Mouse (Mus musculus) thymus, postnatal 0 days (tissue): ENCODE results near the gene Olfr1049. TPM values are rescaled to one million over a fixed set of nuclear protein-coding genes. Genes with fewer than 3 reads are reported as not detected.
"Not testable (repeated sequence)": the region's sequence is repeated elsewhere in the genome, so short reads cannot be mapped to it uniquely, and the experiment has no call there.

Experiments used
- DNase-seq: peaks from one replicate; pipeline ENCODE4 v3.0.0-alpha.2; 2015; ENCODE audit warnings: low spot score
- polyA plus RNA-seq: library from polyadenylated mRNA; unstranded; fragments of >200 nt; fragmentation: Nextera tagmentation; extraction: Ambion mirVana; gene quantifications from 2 replicates; pipeline ENCODE4 v1.2.1, GENCODE M21; 2015

The Olfr1049 gene
- not detected in 2 replicates for polyA plus RNA-seq

GRCm38 (mm10) chr2:86258228-86258627 lies at the start of gene Olfr1049:
Gene Olfr1049 (minus strand): TSS chr2:86258328.
- not testable (repeated sequence) for DNase-seq

GRCm38 (mm10) chr2:86292155-86292554 lies 34.0 kb upstream of the Olfr1049 start, which contains the start of gene Olfr1052:
Gene Olfr1052 (plus strand): TSS chr2:86292455.
- no peak for DNase-seq

DNA sequence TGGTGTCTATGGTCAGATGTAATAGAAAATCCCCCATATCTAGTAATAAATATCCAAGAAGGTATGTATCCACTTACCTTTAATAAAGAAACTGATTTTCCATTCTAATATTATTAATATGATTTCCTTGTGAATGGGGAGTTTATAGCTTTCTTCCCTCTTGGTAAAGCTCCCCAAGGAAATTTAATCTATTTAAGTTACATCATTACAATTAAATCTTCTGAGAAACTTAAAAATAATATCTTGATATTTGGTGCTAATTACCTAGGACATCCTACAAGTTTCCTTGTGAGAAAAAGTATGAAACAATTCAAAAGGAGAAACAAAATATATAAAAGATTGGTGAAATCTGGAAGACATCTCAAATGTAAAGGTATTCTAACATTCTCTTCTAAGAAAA lies 20.9 kb upstream of the Olfr1049 start, which contains the start of gene Olfr1051:
Olfr1051 (minus strand) TSS at position 101 of the 400 bp plus-strand sequence.
- not testable (repeated sequence) for DNase-seq

DNA sequence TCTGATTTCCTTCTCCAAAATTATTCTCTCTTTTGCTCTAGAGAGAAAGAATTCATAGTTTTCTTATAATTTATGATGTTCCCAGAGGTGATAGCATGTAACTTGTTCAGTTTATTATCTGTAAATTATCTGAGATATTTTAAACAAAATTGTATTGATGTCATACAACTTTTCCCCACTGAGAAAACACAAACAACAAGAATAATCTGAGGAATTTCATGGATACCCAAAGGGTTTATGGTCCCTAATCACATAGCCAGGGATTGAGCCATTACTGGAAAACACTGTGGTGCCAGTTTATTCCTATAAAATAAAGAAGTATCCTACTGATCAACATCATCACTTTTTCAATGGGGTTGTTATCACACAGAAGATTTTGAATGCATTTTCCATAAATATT lies 17.9 kb downstream of the Olfr1049 start, which contains the start of gene Olfr1048:
Olfr1048 (minus strand) TSS at position 101 of the 400 bp plus-strand sequence.
- no peak for DNase-seq

DNA sequence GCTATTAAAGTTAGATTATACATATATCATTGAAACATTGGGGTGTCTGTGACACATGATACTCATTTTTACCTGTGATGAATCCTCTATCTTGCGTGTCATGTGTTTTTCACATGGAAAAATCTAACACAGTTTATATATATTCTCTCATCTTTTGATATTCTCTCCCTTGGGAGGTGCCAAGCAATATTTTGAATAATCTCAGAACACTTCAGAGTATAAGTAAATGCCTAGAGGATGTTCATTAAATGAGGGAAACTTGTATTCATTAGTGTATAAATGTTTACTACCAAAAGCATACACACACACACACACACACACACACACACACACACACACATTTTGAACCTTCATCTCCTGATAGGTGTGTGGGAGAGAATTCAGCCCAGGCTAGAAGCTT lies 26.8 kb downstream of the Olfr1049 start, which contains the start of gene Olfr1047:
Olfr1047 (minus strand) TSS at position 101 of the 400 bp plus-strand sequence.
- no peak for DNase-seq

GRCm38 (mm10) chr2:86219214-86219613 lies 38.9 kb downstream of the Olfr1049 start, which contains the start of gene Olfr1046:
Gene Olfr1046 (minus strand): TSS chr2:86219314.
- DNase-seq: no peak

Other genes with a start within 250 kb of the Olfr1049 start
- gene Olfr1033, start 237.7 kb downstream of the Olfr1049 start, polyA plus RNA-seq: 1.7 and 2.3 TPM in 2 replicates
- gene Olfr1034, start 212.5 kb downstream of the Olfr1049 start, polyA plus RNA-seq: 0.03 and 0.05 TPM in 2 replicates
- not detected in 2 replicates for gene Olfr1036, start 184.3 kb downstream of the Olfr1049 start, polyA plus RNA-seq
- not detected in 2 replicates for gene Olfr1037, start 170.9 kb downstream of the Olfr1049 start, polyA plus RNA-seq
- gene Olfr1039, start 122.4 kb downstream of the Olfr1049 start, polyA plus RNA-seq: not detected in 2 replicates
- not detected in 2 replicates for gene Olfr1040, start 111.6 kb downstream of the Olfr1049 start, polyA plus RNA-seq
- gene Olfr1042, start 96.5 kb downstream of the Olfr1049 start, polyA plus RNA-seq: not detected in 2 replicates
- not detected in 2 replicates for gene Olfr1043, start 90.8 kb downstream of the Olfr1049 start, polyA plus RNA-seq
- not detected in 2 replicates for gene Olfr1044, start 80.5 kb downstream of the Olfr1049 start, polyA plus RNA-seq
- not detected in 2 replicates for gene Olfr52, start 72.6 kb downstream of the Olfr1049 start, polyA plus RNA-seq
- gene Olfr1045, start 55.3 kb downstream of the Olfr1049 start, polyA plus RNA-seq: not detected in 2 replicates
- gene Olfr1046, start 39.0 kb downstream of the Olfr1049 start, polyA plus RNA-seq: not detected in 2 replicates
- gene Olfr1047, start 26.9 kb downstream of the Olfr1049 start, polyA plus RNA-seq: not detected in 2 replicates
- not detected in 2 replicates for gene Olfr1048, start 18.0 kb downstream of the Olfr1049 start, polyA plus RNA-seq
- not detected in 2 replicates for gene Olfr1051, start 20.8 kb upstream of the Olfr1049 start, polyA plus RNA-seq
- not detected in 2 replicates for gene Olfr1052, start 34.1 kb upstream of the Olfr1049 start, polyA plus RNA-seq
- gene Olfr1053, start 57.0 kb upstream of the Olfr1049 start, polyA plus RNA-seq: not detected in 2 replicates
- gene Olfr1054, start 77.1 kb upstream of the Olfr1049 start, polyA plus RNA-seq: not detected in 2 replicates
- not detected in 2 replicates for gene Olfr1055, start 92.0 kb upstream of the Olfr1049 start, polyA plus RNA-seq
- gene Olfr1056, start 104.1 kb upstream of the Olfr1049 start, polyA plus RNA-seq: not detected in 2 replicates
- not detected in 2 replicates for gene Olfr1057, start 120.1 kb upstream of the Olfr1049 start, polyA plus RNA-seq
- gene Olfr1058, start 130.2 kb upstream of the Olfr1049 start, polyA plus RNA-seq: 0.08 TPM in 1 of 2 replicates, not detected in the other
- not detected in 2 replicates for gene Olfr1061, start 155.7 kb upstream of the Olfr1049 start, polyA plus RNA-seq
- 0.06 and 0.07 TPM in 2 replicates for gene Olfr1062, start 168.4 kb upstream of the Olfr1049 start, polyA plus RNA-seq
- not detected in 2 replicates for gene Olfr1065, start 192.3 kb upstream of the Olfr1049 start, polyA plus RNA-seq
- gene Olfr1066, start 197.9 kb upstream of the Olfr1049 start, polyA plus RNA-seq: not detected in 2 replicates
- not detected in 2 replicates for gene Olfr228, start 229.1 kb upstream of the Olfr1049 start, polyA plus RNA-seq